Mouse (Mus musculus) liver, embryonic 14.5 days (tissue): ENCODE results near the gene Zswim5.

Experiments used
- CTCF ChIP-seq: IDR thresholded peaks from 2 replicates; pipeline ENCODE4 v1.5.1; 2016; ENCODE audit warnings: antibody characterized with exemption, low read depth, control low read depth
- EP300 ChIP-seq: IDR thresholded peaks from 2 replicates; pipeline ENCODE4 v1.6.1; 2016; ENCODE audit warnings: antibody characterized with exemption, low read depth

DNA sequence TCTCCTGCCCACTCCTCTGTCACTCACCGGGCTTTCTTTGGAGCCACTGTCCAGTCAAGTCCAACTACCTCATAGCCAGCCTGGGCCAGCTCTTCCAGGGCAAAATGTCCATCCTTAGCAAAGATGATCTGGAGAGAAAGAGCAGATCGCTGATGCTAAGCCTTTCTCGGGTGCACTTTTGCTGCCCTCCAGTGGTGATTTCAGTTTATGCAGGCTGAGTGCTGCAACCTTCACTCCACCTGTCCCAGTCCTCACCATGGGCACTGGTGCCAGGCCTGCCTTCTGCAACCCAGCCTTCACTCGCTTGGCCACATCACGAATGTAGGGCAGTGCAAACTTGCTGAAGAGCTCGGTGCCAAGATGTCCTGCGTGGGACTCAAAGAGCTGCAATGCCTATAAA, 114.2 kb downstream of the Zswim5 start:
- TF ChIP-seq EP300: no peak
- peak; percentile 98 for TF ChIP-seq CTCF
